Mouse (Mus musculus) urinary bladder, postnatal 36 days (tissue): Measurements from ENCODE around the gene BC028528.
"Not testable (repeated sequence)": the region's sequence is repeated elsewhere in the genome, so short reads cannot be mapped to it uniquely, and the experiment has no call there.

Experiments used
- DNase-seq, 2 experiments: peaks; one replicate each; pipeline ENCODE4 v3.0.0; 2022; ENCODE audit warnings: low spot score in 2 of 2, mixed read lengths in 1 of 2

BC028528 gene

GRCm38 (mm10) chr3:95905146-95905939 is 13.5 kb upstream of the BC028528 start:
- DNase-seq = no peak

GRCm38 (mm10) chr3:95904568-95904967 is 12.8 kb upstream of the BC028528 start, which contains the start of gene Car14:
Gene Car14, minus strand, starts transcription at chr3:95904691.
- DNase-seq = no peak

- DNase-seq = no peak
These were observed 12.1 kb upstream of the BC028528 start for GRCm38 (mm10) chr3:95903753-95904502.

GRCm38 (mm10) chr3:95902643-95903042 is 10.8 kb upstream of the BC028528 start:
- DNase-seq = no peak

GRCm38 (mm10) chr3:95902373-95902625 is 10.5 kb upstream of the BC028528 start:
- DNase-seq = no peak

GRCm38 (mm10) chr3:95901616-95902372 is 10.0 kb upstream of the BC028528 start:
- DNase-seq = no peak

- DNase-seq = no peak
These were observed 8.2 kb upstream of the BC028528 start for GRCm38 (mm10) chr3:95899800-95900524.

- not testable (repeated sequence) for DNase-seq
These were observed 3.7 kb upstream of the BC028528 start for GRCm38 (mm10) chr3:95895501-95895900.

GRCm38 (mm10) chr3:95894317-95895160 is 2.7 kb upstream of the BC028528 start:
- DNase-seq = peak; percentile 34 to 65

GRCm38 (mm10) chr3:95893606-95894316 is 2.0 kb upstream of the BC028528 start, which contains the start of gene Aph1a:
Gene Aph1a, plus strand, starts transcription at chr3:95893969.
- DNase-seq = peak; percentile 93 to 97

- no peak for DNase-seq
These were observed 1.3 kb upstream of the BC028528 start for GRCm38 (mm10) chr3:95893126-95893525.

GRCm38 (mm10) chr3:95892066-95893052 is 554 bp upstream of the BC028528 start:
- no peak for DNase-seq

GRCm38 (mm10) chr3:95889664-95890063 is 2.1 kb downstream of the BC028528 start:
- no peak for DNase-seq

GRCm38 (mm10) chr3:95887596-95887995 is 4.2 kb downstream of the BC028528 start:
- DNase-seq = no peak

- no peak for DNase-seq
These were observed 7.4 kb downstream of the BC028528 start for GRCm38 (mm10) chr3:95884400-95884799.

- peak; percentile 49 to 67 for DNase-seq
These were observed 8.9 kb downstream of the BC028528 start for GRCm38 (mm10) chr3:95882816-95883425.

GRCm38 (mm10) chr3:95881979-95882815 is 9.6 kb downstream of the BC028528 start, which contains the start of gene Ciart:
Gene Ciart, minus strand, starts transcription at chr3:95882251.
- DNase-seq = peak; percentile 86 to 96
